Mouse (Mus musculus) forebrain, postnatal 0 days (tissue): ENCODE results near the gene Idua. TPM values are rescaled to one million over a fixed set of nuclear protein-coding genes. Genes with fewer than 3 reads are reported as not detected.
"Not testable (repeated sequence)": the region's sequence is repeated elsewhere in the genome, so short reads cannot be mapped to it uniquely, and the experiment has no call there.

Experiments
- ATAC-seq: fragments of 200-750 bp; cut with Nextera tagmentation; 2 replicates; pipeline ENCODE4 v1.8.0; 2017; ENCODE audit warnings: mild to moderate bottlenecking, moderate library complexity
- DNase-seq: peaks from one replicate; pipeline ENCODE4 v3.0.0-alpha.2; 2015
- H3K27ac ChIP-seq: fragments of 300-500 bp; sonication (generic); 2 replicates; pipeline ENCODE4 v1.5.1; 2014; ENCODE audit warnings: low read depth, mild to moderate bottlenecking, antibody characterized with exemption, low read length, moderate library complexity, mixed read lengths
- H3K27me3 ChIP-seq: fragments of 300-500 bp; sonication (generic); 2 replicates; pipeline ENCODE4 v1.6.1; 2014; ENCODE audit warnings: mild to moderate bottlenecking, low read length, mixed read lengths; ENCODE audit not compliant: insufficient read depth
- H3K36me3 ChIP-seq: fragments of 300-500 bp; sonication (generic); 2 replicates; pipeline ENCODE4 v1.6.1; 2014; ENCODE audit warnings: mild to moderate bottlenecking, moderate library complexity; ENCODE audit not compliant: insufficient read depth
- H3K4me1 ChIP-seq: fragments of 300-500 bp; sonication (generic); 2 replicates; pipeline ENCODE4 v1.6.1; 2014; ENCODE audit warnings: antibody characterized with exemption; ENCODE audit not compliant: insufficient read depth
- H3K4me2 ChIP-seq: fragments of 300-500 bp; sonication (generic); 2 replicates; pipeline ENCODE4 v1.6.1; 2014; ENCODE audit warnings: low read depth, mild to moderate bottlenecking, moderate library complexity
- H3K4me3 ChIP-seq: fragments of 300-500 bp; sonication (generic); 2 replicates; pipeline ENCODE4 v1.5.1; 2014; ENCODE audit warnings: low read depth, low read length, mixed read lengths
- H3K9ac ChIP-seq: fragments of 300-500 bp; sonication (generic); 2 replicates; pipeline ENCODE4 v1.6.1; 2014; ENCODE audit warnings: mild to moderate bottlenecking
- H3K9me3 ChIP-seq: fragments of 300-500 bp; sonication (generic); 2 replicates; pipeline ENCODE4 v1.6.1; 2016; ENCODE audit warnings: low read length
- CTCF ChIP-seq: sonication (generic); IDR thresholded peaks from 2 replicates; pipeline ENCODE4 v1.5.1; 2016; ENCODE audit warnings: antibody characterized with exemption, control low read depth, low read depth
- WGBS: fragments of 180-500 bp; shearing (Covaris S2); extraction: QIAGEN DNeasy Blood & Tissue Kit; methylation state at CpG from one replicate; pipeline ENCODE4 v1.1.7; 2014; 5-methylcytosine and 5-hydroxymethylcytosine counted together
- polyA plus RNA-seq: library from polyadenylated mRNA; unstranded; fragments of >200 nt; fragmentation: Nextera tagmentation; extraction: Ambion mirVana; gene quantifications from 2 replicates; pipeline ENCODE4 v1.2.1, GENCODE M21; 2015
- total RNA-seq: library from RNA; depleted of rRNA; stranded (reverse); fragments of >200 nt; gene quantifications from 2 replicates; pipeline ENCODE4 v1.2.3, GENCODE M21; 2014

Idua gene
- total and polyA plus RNA-seq, 2 experiments from 2014 or later: 6.3 to 8.7 TPM

- Histone ChIP-seq H3K27ac (no peak overlapping the region), H3K36me3 (no peaks in the 10 kb centered on the region), H3K4me3 (no peak overlapping the region), H3K4me1 (0 out of 2 replicates have a peak, but pooled peaks cover 4% of the 10 kb centered on the region), H3K27me3 (no peaks in the 10 kb centered on the region), H3K9ac (no peak overlapping the region), H3K4me2 (no peak overlapping the region), H3K9me3 (no peaks in the 10 kb centered on the region)
- 88% methylated on average over 4 of the region's 4 CpGs for WGBS
- DNase-seq: no peak
- no peak for TF ChIP-seq CTCF
- ATAC-seq: no peak
Measured at GRCm38 (mm10) chr5:108633676-108634075, 26.5 kb upstream of the Idua start.

DNA sequence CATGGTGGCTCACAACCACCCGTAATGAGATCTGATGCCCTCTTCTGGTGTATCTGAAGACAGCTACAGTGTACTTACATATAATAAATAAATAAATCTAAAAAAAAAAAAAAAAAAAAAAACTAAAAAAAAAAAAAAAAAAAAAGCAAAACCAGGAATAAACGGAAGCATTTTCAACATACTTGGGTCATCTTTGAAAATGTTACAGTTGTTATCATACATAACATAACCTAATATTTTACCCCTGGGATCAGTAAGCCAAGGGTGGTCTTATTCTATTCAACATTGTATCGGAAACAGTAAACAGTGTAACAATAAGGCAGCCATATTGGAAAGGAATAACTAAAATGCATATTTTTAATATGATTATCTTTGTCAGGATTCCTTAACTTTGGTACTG lies 26.0 kb upstream of the Idua start:
- not testable (repeated sequence) for H3K9me3 ChIP-seq, H3K4me1 ChIP-seq, H3K27ac ChIP-seq, H3K36me3 ChIP-seq, H3K27me3 ChIP-seq, H3K4me3 ChIP-seq, DNase-seq, H3K4me2 ChIP-seq, ATAC-seq, H3K9ac ChIP-seq
- WGBS: 89% methylated on average over 2 of the region's 3 CpGs

GRCm38 (mm10) chr5:108636172-108636571 lies 24.0 kb upstream of the Idua start:
- DNase-seq (no peak), ATAC-seq (no peak)
- Histone ChIP-seq H3K4me3 (no peak overlapping the region), H3K27me3 (no peaks in the 10 kb centered on the region), H3K36me3 (0 out of 2 replicates have a peak, but pooled peaks cover 12% of the 10 kb centered on the region), H3K9ac (no peak overlapping the region), H3K4me1 (no peaks in the 10 kb centered on the region), H3K9me3 (no peaks in the 10 kb centered on the region), H3K27ac (no peak overlapping the region), H3K4me2 (no peak overlapping the region)
- 78% methylated on average over 4 of the region's 4 CpGs for WGBS
- TF ChIP-seq CTCF: no peak

GRCm38 (mm10) chr5:108643674-108644073 lies 16.5 kb upstream of the Idua start:
- Histone ChIP-seq H3K36me3 (peaks cover 44% of the 10 kb centered on the region), H3K9me3 (no peaks in the 10 kb centered on the region), H3K27ac (no peak overlapping the region), H3K9ac (no peak overlapping the region), H3K4me1 (no peaks in the 10 kb centered on the region), H3K4me2 (no peak overlapping the region), H3K27me3 (no peaks in the 10 kb centered on the region), H3K4me3 (no peak overlapping the region)
- DNase-seq (no peak), ATAC-seq (no peak)
- 80% methylated on average over 2 of the region's 2 CpGs for WGBS
- no peak for TF ChIP-seq CTCF

DNA sequence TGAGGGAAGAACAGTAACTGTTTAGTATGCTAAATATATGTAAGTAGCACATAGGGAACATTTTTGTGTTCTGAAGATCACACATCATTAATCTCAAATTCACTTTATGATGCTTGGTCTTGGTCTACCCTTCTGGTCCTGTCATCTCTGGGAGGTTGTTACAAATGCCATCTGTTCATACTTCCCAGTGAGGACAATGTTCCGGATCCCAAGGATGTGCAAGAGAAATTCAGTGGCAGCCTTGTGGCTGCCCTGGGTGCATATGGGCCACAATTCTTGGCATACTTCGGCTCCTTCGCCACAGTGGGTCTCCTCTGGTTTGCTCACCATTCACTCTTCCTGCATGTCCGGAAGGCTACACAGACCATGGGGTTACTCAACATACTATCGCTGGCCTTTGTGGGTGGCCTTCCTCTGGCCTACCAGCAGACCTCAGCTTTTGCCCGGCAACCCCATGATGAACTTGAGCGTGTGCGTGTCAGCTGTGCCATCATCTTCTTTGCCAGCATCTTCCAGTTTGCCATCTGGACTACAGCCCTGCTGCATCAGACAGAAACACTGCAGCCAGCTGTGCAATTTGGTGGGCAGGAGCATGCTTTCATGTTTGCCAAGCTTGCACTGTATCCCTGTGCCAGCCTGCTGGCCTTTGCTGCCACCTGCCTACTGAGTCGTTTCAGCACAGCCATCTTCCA lies 14.3 kb upstream of the Idua start:
- Histone ChIP-seq H3K27ac (no peak overlapping the region), H3K9ac (no peak overlapping the region), H3K4me3 (no peak overlapping the region), H3K27me3 (no peaks in the 10 kb centered on the region), H3K4me1 (no peaks in the 10 kb centered on the region), H3K4me2 (no peak overlapping the region), H3K9me3 (no peaks in the 10 kb centered on the region), H3K36me3 (peaks cover 52% of the 10 kb centered on the region)
- 81% methylated on average over 9 of the region's 9 CpGs for WGBS
- no peak for TF ChIP-seq CTCF
- ATAC-seq (peak; percentile 40), DNase-seq (peak; percentile 27)

DNA sequence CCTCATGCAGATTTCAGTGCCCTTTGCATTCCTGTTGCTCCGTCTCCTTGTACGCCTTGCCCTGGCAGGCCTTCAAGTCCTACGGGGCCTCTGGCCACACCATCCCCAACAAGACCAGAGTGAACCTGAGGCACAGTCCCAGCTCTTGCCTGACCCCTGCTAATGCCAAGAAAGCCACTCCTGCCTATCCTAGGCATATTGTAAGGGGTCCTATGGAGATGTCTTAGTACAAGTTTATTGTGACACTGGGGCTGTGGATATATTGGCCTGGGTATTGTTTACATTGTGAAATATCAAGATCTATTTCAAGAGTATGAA lies 13.8 kb upstream of the Idua start:
- ATAC-seq (no peak), DNase-seq (no peak)
- Histone ChIP-seq H3K4me3 (no peak overlapping the region), H3K27me3 (no peaks in the 10 kb centered on the region), H3K27ac (no peak overlapping the region), H3K9ac (no peak overlapping the region), H3K9me3 (no peaks in the 10 kb centered on the region), H3K4me1 (no peaks in the 10 kb centered on the region), H3K4me2 (no peak overlapping the region), H3K36me3 (peaks cover 57% of the 10 kb centered on the region)
- WGBS: 81% methylated on average over 3 of the region's 3 CpGs
- TF ChIP-seq CTCF: no peak

DNA sequence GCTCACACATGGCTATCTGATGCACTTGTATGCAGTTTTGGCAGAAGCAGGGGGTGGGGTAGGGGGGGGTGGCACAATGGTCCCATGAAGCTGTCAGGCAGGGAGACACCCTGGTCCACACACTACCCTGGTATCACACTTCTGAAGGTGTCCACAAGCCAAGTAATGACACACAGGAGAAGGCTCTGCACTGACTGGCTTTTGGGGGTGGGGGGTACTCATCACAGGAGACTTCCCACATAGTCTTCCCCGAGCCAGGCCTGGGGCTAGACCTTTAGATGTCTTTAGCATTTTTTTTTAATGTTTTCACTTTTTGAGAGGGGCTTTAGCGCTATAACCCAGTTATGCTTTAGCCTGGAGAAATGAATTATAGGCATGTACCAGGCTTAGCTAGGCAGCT lies 12.8 kb upstream of the Idua start:
- H3K9me3 ChIP-seq: no peaks in the 10 kb centered on the region

More for the DNA sequence above, 12.8 kb upstream of the Idua start:
- Histone ChIP-seq H3K27ac (no peak overlapping the region), H3K4me3 (no peak overlapping the region), H3K4me1 (no peaks in the 10 kb centered on the region), H3K4me2 (no peak overlapping the region), H3K27me3 (no peaks in the 10 kb centered on the region), H3K9ac (no peak overlapping the region), H3K36me3 (peaks cover 59% of the 10 kb centered on the region)
- no peak for TF ChIP-seq CTCF
- WGBS: 94% methylated on average over 2 of the region's 2 CpGs
- ATAC-seq: no peak
- no peak for DNase-seq
